Mouse (Mus musculus): Measurements from ENCODE around the gene Pcna. TPM values are rescaled to one million over a fixed set of nuclear protein-coding genes. Genes with fewer than 3 reads are reported as not detected.

Gene Pcna
- polyA plus RNA-seq, 2 experiments, result 234 to 315 TPM

DNA sequence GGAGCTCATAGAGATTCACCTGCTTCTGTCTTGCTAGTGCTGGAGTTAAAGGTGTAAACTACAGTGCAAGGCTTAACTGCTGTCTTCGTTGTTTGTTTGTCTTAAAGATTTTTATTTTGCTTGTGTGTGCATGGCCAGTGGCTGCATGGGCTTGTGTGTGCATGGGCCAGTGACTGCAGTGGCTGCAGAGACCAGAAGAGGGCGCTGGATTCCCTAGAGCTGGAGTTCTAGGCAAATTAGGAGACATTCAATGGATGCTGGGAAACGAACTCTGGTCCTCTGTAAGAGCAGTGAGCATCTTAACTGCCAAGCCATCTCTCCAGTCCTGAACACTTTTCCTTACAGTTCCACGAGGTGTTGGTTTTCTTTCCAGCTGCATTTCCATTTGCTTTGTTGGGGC lies 22.4 kb upstream of the Pcna start:
- WGBS, result 73% methylated on average over 4 of the region's 4 CpGs
- H3K9ac ChIP-seq (ENCODE audit: low read depth, low read length, severe bottlenecking), result no peak overlapping the region
- peaks cover 2% of the 10 kb centered on the region; the same call in 1 of the 2 replicates for H3K36me3 ChIP-seq (ENCODE audit: control insufficient read depth, insufficient read depth, low read length)
- H3K4me1 ChIP-seq (ENCODE audit: control insufficient read depth, insufficient read depth, low read length), result no peaks in the 10 kb centered on the region
- no peak for TF ChIP-seq POLR2A (IDR thresholded peaks at IDR 0.05; ENCODE audit: borderline replicate concordance, extremely low read depth, insufficient read depth, insufficient read length)
- H3K9me3 ChIP-seq (ENCODE audit: control insufficient read depth, low read length), result no peaks in the 10 kb centered on the region
- H3K4me2 ChIP-seq (replicated peaks; ENCODE audit: low read depth, low read length, severe bottlenecking), result no peak overlapping the region
- H3K27ac ChIP-seq (replicated peaks; ENCODE audit: low read depth, low read length), result no peak overlapping the region
- DNase-seq (ENCODE audit: low spot score), result no peak
- no peak overlapping the region for H3K4me3 ChIP-seq (replicated peaks; ENCODE audit: low read length)
- H3K27me3 ChIP-seq (ENCODE audit: control insufficient read depth, insufficient read depth, low read length), result no peaks in the 10 kb centered on the region
- no peak for ATAC-seq (ENCODE audit: low FRiP score, low read depth)

- Histone ChIP-seq H3K27ac (replicated peaks; ENCODE audit: low read depth, low read length) (no peak overlapping the region), H3K27me3 (ENCODE audit: control insufficient read depth, insufficient read depth, low read length) (no peaks in the 10 kb centered on the region), H3K36me3 (ENCODE audit: control insufficient read depth, insufficient read depth, low read length) (no peaks in the 10 kb centered on the region), H3K9me3 (ENCODE audit: control insufficient read depth, low read length) (no peaks in the 10 kb centered on the region), H3K4me3 (replicated peaks; ENCODE audit: low read length) (no peak overlapping the region), H3K4me2 (replicated peaks; ENCODE audit: low read depth, low read length, severe bottlenecking) (no peak overlapping the region), H3K9ac (ENCODE audit: low read depth, low read length, severe bottlenecking) (no peak overlapping the region), H3K4me1 (ENCODE audit: control insufficient read depth, insufficient read depth, low read length) (no peaks in the 10 kb centered on the region)
- WGBS, result 66% methylated on average over 6 of the region's 6 CpGs
- TF ChIP-seq POLR2A (IDR thresholded peaks at IDR 0.05; ENCODE audit: borderline replicate concordance, extremely low read depth, insufficient read depth, insufficient read length), result no peak
- no peak for DNase-seq (ENCODE audit: low spot score)
- ATAC-seq (ENCODE audit: low FRiP score, low read depth), result no peak
These were observed 19.7 kb upstream of the Pcna start for GRCm38 (mm10) chr2:132272694-132273389.

GRCm38 (mm10) chr2:132270331-132270951 lies 17.3 kb upstream of the Pcna start:
- WGBS, result 87% methylated on average over 2 of the region's 2 CpGs
- H3K9ac ChIP-seq (ENCODE audit: low read depth, low read length, severe bottlenecking), result no peak overlapping the region

DNA sequence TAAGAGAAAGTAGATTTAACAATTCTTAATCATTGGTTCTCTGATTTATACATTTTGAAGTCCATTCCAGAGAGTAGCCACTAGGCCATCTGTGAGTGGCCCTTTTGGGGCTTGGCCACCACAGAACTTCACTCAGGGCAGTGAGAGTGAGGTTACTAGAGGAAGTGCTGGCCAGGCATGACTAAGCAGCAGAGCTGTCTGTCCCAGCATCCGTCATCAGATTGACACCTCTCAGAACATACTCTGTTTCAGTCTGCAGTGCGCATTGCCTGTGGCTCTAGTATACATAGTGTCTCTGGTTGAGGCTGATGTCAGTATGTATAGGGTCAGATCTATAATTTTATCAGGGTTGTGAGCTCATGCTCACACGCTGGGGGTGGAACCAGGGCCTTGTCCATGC lies 16.1 kb upstream of the Pcna start:
- no peak for DNase-seq (ENCODE audit: low spot score)

More at GRCm38 (mm10) chr2:132270331-132270951, 17.3 kb upstream of the Pcna start:
- Histone ChIP-seq H3K4me1 (ENCODE audit: control insufficient read depth, insufficient read depth, low read length) (no peaks in the 10 kb centered on the region), H3K27ac (replicated peaks; ENCODE audit: low read depth, low read length) (no peak overlapping the region), H3K27me3 (ENCODE audit: control insufficient read depth, insufficient read depth, low read length) (no peaks in the 10 kb centered on the region), H3K4me3 (replicated peaks; ENCODE audit: low read length) (no peak overlapping the region), H3K9me3 (ENCODE audit: control insufficient read depth, low read length) (no peaks in the 10 kb centered on the region), H3K36me3 (ENCODE audit: control insufficient read depth, insufficient read depth, low read length) (no peaks in the 10 kb centered on the region), H3K4me2 (replicated peaks; ENCODE audit: low read depth, low read length, severe bottlenecking) (no peak overlapping the region)
- ATAC-seq (ENCODE audit: low FRiP score, low read depth), result no peak
- no peak for DNase-seq (ENCODE audit: low spot score)
- TF ChIP-seq POLR2A (IDR thresholded peaks at IDR 0.05; ENCODE audit: borderline replicate concordance, extremely low read depth, insufficient read depth, insufficient read length), result no peak

DNA sequence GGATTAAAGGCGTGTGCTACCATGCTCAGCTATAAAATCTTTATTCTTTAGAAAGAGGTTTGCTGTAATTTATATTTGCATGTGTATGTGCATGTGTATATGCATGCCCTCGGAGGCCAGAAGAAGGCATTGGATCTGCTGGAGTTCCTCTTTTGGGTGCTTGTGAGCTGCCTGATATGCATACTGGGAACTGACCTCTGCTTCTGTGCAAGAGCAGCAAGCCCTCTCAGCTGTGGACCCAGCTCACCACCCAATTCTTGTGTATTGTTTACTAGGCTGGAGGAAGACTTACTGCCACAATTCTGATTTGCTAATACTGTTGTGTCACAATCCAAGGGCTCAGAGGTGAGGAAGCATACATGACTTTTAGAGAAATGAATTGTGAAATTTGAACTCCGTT lies 13.0 kb upstream of the Pcna start:
- DNase-seq (ENCODE audit: low spot score), result no peak
- peaks cover 8% of the 10 kb centered on the region for H3K4me1 ChIP-seq (ENCODE audit: control insufficient read depth, insufficient read depth, low read length)
- H3K27ac ChIP-seq (replicated peaks; ENCODE audit: low read depth, low read length), result no peak overlapping the region
- no peak for TF ChIP-seq POLR2A (IDR thresholded peaks at IDR 0.05; ENCODE audit: borderline replicate concordance, extremely low read depth, insufficient read depth, insufficient read length)
- no peaks in the 10 kb centered on the region for H3K27me3 ChIP-seq (ENCODE audit: control insufficient read depth, insufficient read depth, low read length)
- H3K36me3 ChIP-seq (ENCODE audit: control insufficient read depth, insufficient read depth, low read length), result no peaks in the 10 kb centered on the region
- no peak overlapping the region for H3K4me2 ChIP-seq (replicated peaks; ENCODE audit: low read depth, low read length, severe bottlenecking)
- no peaks in the 10 kb centered on the region for H3K9me3 ChIP-seq (ENCODE audit: control insufficient read depth, low read length)
- H3K9ac ChIP-seq (ENCODE audit: low read depth, low read length, severe bottlenecking), result no peak overlapping the region
- no peak overlapping the region for H3K4me3 ChIP-seq (replicated peaks; ENCODE audit: low read length)
- WGBS, result 93% methylated on average over 3 of the region's 3 CpGs
- ATAC-seq (ENCODE audit: low FRiP score, low read depth), result no peak

More for the DNA sequence above, 16.1 kb upstream of the Pcna start:
- Histone ChIP-seq H3K27me3 (ENCODE audit: control insufficient read depth, insufficient read depth, low read length) (no peaks in the 10 kb centered on the region), H3K4me2 (replicated peaks; ENCODE audit: low read depth, low read length, severe bottlenecking) (no peak overlapping the region), H3K9me3 (ENCODE audit: control insufficient read depth, low read length) (no peaks in the 10 kb centered on the region), H3K36me3 (ENCODE audit: control insufficient read depth, insufficient read depth, low read length) (no peaks in the 10 kb centered on the region), H3K9ac (ENCODE audit: low read depth, low read length, severe bottlenecking) (no peak overlapping the region), H3K27ac (replicated peaks; ENCODE audit: low read depth, low read length) (no peak overlapping the region), H3K4me1 (ENCODE audit: control insufficient read depth, insufficient read depth, low read length) (peaks cover 4% of the 10 kb centered on the region), H3K4me3 (replicated peaks; ENCODE audit: low read length) (no peak overlapping the region)
- no peak for ATAC-seq (ENCODE audit: low FRiP score, low read depth)
- no peak for TF ChIP-seq POLR2A (IDR thresholded peaks at IDR 0.05; ENCODE audit: borderline replicate concordance, extremely low read depth, insufficient read depth, insufficient read length)
- WGBS, result 85% methylated on average over 3 of the region's 3 CpGs

Measured in limb, embryonic 14.5 days (tissue).